Mouse (Mus musculus) MEL (cell line): ENCODE measurements around the gene Srprb. TPM values are rescaled to one million over a fixed set of nuclear protein-coding genes. Genes with fewer than 3 reads are reported as not detected.

ENCODE experiments used
- DNase-seq: peaks from one replicate; pipeline ENCODE4 v3.0.0; 2011; ENCODE audit warnings: low read depth, low spot score
- H3K27ac ChIP-seq: 2 replicates; pipeline ENCODE4 v1.5.1; 2012; ENCODE audit warnings: low read depth, mild to moderate bottlenecking, control low read depth, low read length, moderate library complexity; ENCODE audit not compliant: control insufficient read depth
- H3K27me3 ChIP-seq, 2 experiments: fragments of 150-350 bp in 1 of 2; sonication (generic) in 1 of 2; 2 replicates each; pipeline ENCODE4 v1.6.1; 2012; ENCODE audit warnings: low read length in 2 of 2, mild to moderate bottlenecking in 2 of 2, improper control_type of control experiment in 1 of 2, moderate library complexity in 1 of 2; ENCODE audit not compliant: insufficient read depth in 2 of 2, control insufficient read depth in 1 of 2
- H3K36me3 ChIP-seq, 2 experiments: 2 replicates each; pipeline ENCODE4 v1.6.1; 2012 to 2014; ENCODE audit warnings: low read length in 2 of 2, improper control_type of control experiment in 1 of 2, inconsistent platforms in 1 of 2, mild to moderate bottlenecking in 1 of 2; ENCODE audit not compliant: insufficient read depth in 2 of 2, control insufficient read depth in 1 of 2
- H3K4me1 ChIP-seq, 2 experiments: fragments of 150-350 bp in 1 of 2; sonication (generic) in 1 of 2; 2 replicates each; pipeline ENCODE4 v1.6.1; 2012; ENCODE audit warnings: low read length in 2 of 2, improper control_type of control experiment in 1 of 2, mild to moderate bottlenecking in 1 of 2; ENCODE audit not compliant: insufficient read depth in 2 of 2, control insufficient read depth in 1 of 2
- H3K4me3 ChIP-seq, 2 experiments: fragments of 150-350 bp in 1 of 2; sonication (generic) in 1 of 2; 2 replicates each; pipeline ENCODE4 v1.5.1; 2012; ENCODE audit warnings: low read depth in 2 of 2, low read length in 2 of 2, mild to moderate bottlenecking in 2 of 2, moderate library complexity in 2 of 2, control low read depth in 1 of 2, improper control_type of control experiment in 1 of 2; ENCODE audit not compliant: control insufficient read depth in 1 of 2, insufficient read depth in 1 of 2
- H3K79me2 ChIP-seq: 2 replicates; pipeline ENCODE4 v1.6.1; 2012; ENCODE audit warnings: mild to moderate bottlenecking, low read length, moderate library complexity; ENCODE audit not compliant: control insufficient read depth, poor library complexity, insufficient read depth
- H3K9ac ChIP-seq: 2 replicates; pipeline ENCODE4 v1.6.1; 2012; ENCODE audit warnings: low read depth, mild to moderate bottlenecking, control low read depth, low read length, moderate library complexity; ENCODE audit not compliant: control insufficient read depth, poor library complexity, severe bottlenecking
- H3K9me3 ChIP-seq: fragments of 150-350 bp; sonication (generic); replicated peaks from 2 replicates; pipeline ENCODE4 v1.6.1; 2012; ENCODE audit warnings: mild to moderate bottlenecking, low read length, improper control_type of control experiment, moderate library complexity; ENCODE audit not compliant: insufficient read depth
- E2F4 ChIP-seq: IDR thresholded peaks from 2 replicates; pipeline ENCODE4 v1.6.1; 2011; ENCODE audit warnings: low read depth, low read length, improper control_type of control experiment, borderline replicate concordance
- ELF1 ChIP-seq: IDR thresholded peaks from 2 replicates; pipeline ENCODE4 v1.6.1; 2014; ENCODE audit warnings: low read depth, mild to moderate bottlenecking, inconsistent platforms, low read length, improper control_type of control experiment, moderate library complexity
- EP300 ChIP-seq, 2 experiments: IDR thresholded peaks; 2 replicates each; pipeline ENCODE4 v1.6.1; 2011; ENCODE audit warnings: improper control_type of control experiment in 2 of 2, low read length in 2 of 2, low read depth in 1 of 2, mild to moderate bottlenecking in 1 of 2
- GABPA ChIP-seq: IDR thresholded peaks from 2 replicates; pipeline ENCODE4 v1.6.1; 2012; ENCODE audit warnings: low read depth, mild to moderate bottlenecking, inconsistent platforms, low read length, improper control_type of control experiment, moderate library complexity
- JUND ChIP-seq: IDR thresholded peaks from 2 replicates; pipeline ENCODE4 v1.6.1; 2011; ENCODE audit warnings: low read depth, mild to moderate bottlenecking, improper control_type of control experiment, low read length
- KAT2A ChIP-seq: conservative IDR thresholded peaks from 2 replicates; pipeline ENCODE4 v1.6.1; 2012; ENCODE audit warnings: low read depth, low read length, improper control_type of control experiment, inconsistent platforms
- MAZ ChIP-seq: IDR thresholded peaks from 2 replicates; pipeline ENCODE4 v1.6.1; 2012; ENCODE audit warnings: low read depth, mild to moderate bottlenecking, inconsistent platforms, low read length, improper control_type of control experiment
- MEF2A ChIP-seq: IDR thresholded peaks from 2 replicates; pipeline ENCODE4 v1.6.1; 2014; ENCODE audit warnings: low read depth, mild to moderate bottlenecking, inconsistent platforms, low read length, improper control_type of control experiment; ENCODE audit not compliant: poor library complexity, insufficient replicate concordance, severe bottlenecking; ENCODE audit errors: extremely low read depth
- MYB ChIP-seq: IDR thresholded peaks from 2 replicates; pipeline ENCODE4 v1.6.1; 2011; ENCODE audit warnings: mild to moderate bottlenecking, low read depth, low read length, improper control_type of control experiment
- MYC ChIP-seq: IDR thresholded peaks from 2 replicates; pipeline ENCODE4 v1.6.1; 2011; ENCODE audit warnings: low read depth, mild to moderate bottlenecking, low read length, improper control_type of control experiment, moderate library complexity
- POLR2AphosphoS2 ChIP-seq: IDR thresholded peaks from 2 replicates; pipeline ENCODE4 v1.6.1; 2011; ENCODE audit warnings: low read length, improper control_type of control experiment
- POLR2AphosphoS5 ChIP-seq: IDR thresholded peaks from 2 replicates; pipeline ENCODE4 v1.6.1; 2012; ENCODE audit warnings: low read depth, borderline replicate concordance, mild to moderate bottlenecking, inconsistent platforms, low read length, moderate library complexity, mixed read lengths
- RAD21 ChIP-seq: IDR thresholded peaks from 2 replicates; pipeline ENCODE4 v1.6.1; 2011; ENCODE audit warnings: mild to moderate bottlenecking, low read depth, low read length, improper control_type of control experiment
- SIN3A ChIP-seq: IDR thresholded peaks from 2 replicates; pipeline ENCODE4 v1.6.1; 2012; ENCODE audit warnings: low read length, improper control_type of control experiment, inconsistent platforms
- TBP ChIP-seq: IDR thresholded peaks from 2 replicates; pipeline ENCODE4 v1.8.0; 2011; ENCODE audit warnings: low read depth, low read length, improper control_type of control experiment
- TCF12 ChIP-seq: IDR thresholded peaks from 2 replicates; pipeline ENCODE4 v1.6.1; 2014; ENCODE audit warnings: low read depth, mild to moderate bottlenecking, inconsistent platforms, low read length, improper control_type of control experiment, moderate library complexity
- UBTF ChIP-seq: IDR thresholded peaks from 2 replicates; pipeline ENCODE4 v1.6.1; 2012; ENCODE audit warnings: low read depth, mild to moderate bottlenecking, inconsistent platforms, low read length, improper control_type of control experiment, moderate library complexity, borderline replicate concordance; ENCODE audit not compliant: insufficient read depth
- USF1 ChIP-seq: IDR thresholded peaks from 2 replicates; pipeline ENCODE4 v1.6.1; 2014; ENCODE audit warnings: low read depth, mild to moderate bottlenecking, inconsistent platforms, low read length, improper control_type of control experiment, moderate library complexity
- ZKSCAN1 ChIP-seq: IDR thresholded peaks from 2 replicates; pipeline ENCODE4 v1.6.1; 2012; ENCODE audit warnings: low read depth, mild to moderate bottlenecking, inconsistent platforms, low read length, improper control_type of control experiment, moderate library complexity
- ZMIZ1 ChIP-seq: IDR thresholded peaks from 2 replicates; pipeline ENCODE4 v1.6.1; 2012; ENCODE audit warnings: low read depth, mild to moderate bottlenecking, inconsistent platforms, low read length, improper control_type of control experiment, moderate library complexity
- polyA plus RNA-seq, 2 experiments: library from polyadenylated mRNA; stranded (reverse) in 1 of 2; unstranded in 1 of 2; fragments of >175 nt in 1 of 2; fragments of >200 nt in 1 of 2; gene quantifications; 2 replicates each; pipeline versions ENCODE4 v1.2.1 to v1.2.4; 2012; ENCODE audit warnings: low replicate concordance in 2 of 2, low read depth in 1 of 2; ENCODE audit not compliant: insufficient read length in 2 of 2, insufficient read depth in 1 of 2, missing spikeins in 1 of 2
- total RNA-seq: library from RNA; depleted of rRNA; stranded (reverse); fragments of 300-350 nt; gene quantifications from 2 replicates; pipeline ENCODE4 v1.2.3, GENCODE M21; 2012; rRNA removed

The Srprb gene
- total and polyA plus RNA-seq, 3 experiments: 71.5 to 85.0 TPM; not detected in 1

GRCm38 (mm10) chr9:103139481-103139880 is 62.5 kb downstream of the Srprb start:
- no peaks in the 10 kb centered on the region for H3K4me1 ChIP-seq
- no peaks in the 10 kb centered on the region for H3K36me3 ChIP-seq
- H3K79me2 ChIP-seq: no peaks in the 10 kb centered on the region
- no peak overlapping the region for H3K4me3 ChIP-seq
- H3K9ac ChIP-seq: no peak overlapping the region
- TF ChIP-seq E2F4 (no peak), POLR2AphosphoS2 (no peak), JUND (no peak), ELF1 (no peak), TBP (no peak), ZKSCAN1 (no peak), TCF12 (no peak), MYB (no peak), MEF2A (no peak), UBTF (no peak), KAT2A (no peak), MYC (no peak), MAZ (no peak), ZMIZ1 (no peak), POLR2AphosphoS5 (no peak), RAD21 (no peak), SIN3A (no peak), USF1 (no peak), GABPA (no peak), EP300 (IDR thresholded peaks at IDR 0.05; ENCODE audit: low read depth in 1 of 2, low read length in 2 of 2) (no peak)
- DNase-seq: no peak
- no peak overlapping the region for H3K27ac ChIP-seq
- H3K27me3 ChIP-seq: no peaks in the 10 kb centered on the region
- H3K9me3 ChIP-seq: no peaks in the 10 kb centered on the region

Other genes starting within 250 kb of the Srprb start
- gene Slco2a1, start 213.4 kb downstream of the Srprb start, total RNA-seq: not detected in 2 replicates
- gene Slco2a1, start 213.4 kb downstream of the Srprb start, polyA plus RNA-seq: under 1 TPM in 1 of 2 experiments, not detected in 1; 0.01 TPM
- gene Rab6b, start 90.3 kb downstream of the Srprb start, total RNA-seq: not detected in 2 replicates
- gene Rab6b, start 90.3 kb downstream of the Srprb start, polyA plus RNA-seq: not detected
- not detected in 2 replicates for gene Gm20425, start 28.2 kb upstream of the Srprb start, total RNA-seq
- not detected for gene Gm20425, start 28.2 kb upstream of the Srprb start, polyA plus RNA-seq
- gene Trf, start 28.3 kb upstream of the Srprb start, total RNA-seq: not detected in 2 replicates
- gene Trf, start 28.3 kb upstream of the Srprb start, polyA plus RNA-seq: not detected
- 0.07 and 0.62 TPM in 2 replicates for gene 1300017J02Rik, start 102.9 kb upstream of the Srprb start, total RNA-seq
- 1 to 10 TPM in 1 of 2 experiments, not detected in 1; 2.6 TPM for gene 1300017J02Rik, start 102.9 kb upstream of the Srprb start, polyA plus RNA-seq
- gene Topbp1, start 103.1 kb upstream of the Srprb start, total RNA-seq: 120 and 127 TPM in 2 replicates
- 100 to 1,000 TPM; 216 to 756 TPM for gene Topbp1, start 103.1 kb upstream of the Srprb start, polyA plus RNA-seq
- 241 and 258 TPM in 2 replicates for gene Cdv3, start 163.7 kb upstream of the Srprb start, total RNA-seq
- 100 to 1,000 TPM; 115 to 232 TPM for gene Cdv3, start 163.7 kb upstream of the Srprb start, polyA plus RNA-seq